Mouse (Mus musculus): ENCODE measurements at regions not wholly inside any gene's neighbourhood (a gene's known extent, or its start where the extent isn't known, plus 50 kb on each side); places are given as distances from the start of the nearest gene placed in this dataset.
"Not testable (repeated sequence)": the region's sequence is repeated elsewhere in the genome, so short reads cannot be mapped to it uniquely, and the experiment has no call there.

- peak in 1 of 2 experiments; percentile 38 for DNase-seq (ENCODE audit: low spot score in 2 of 2)
Measured at GRCm38 (mm10) chr3:109224526-109224925, 101.6 kb downstream of the Slc25a24 start.

GRCm38 (mm10) chr3:109234275-109234674 lies 106.2 kb upstream of the Vav3 start:
- intact Hi-C loops (cut with DNase I), result no loop called here
- DNase-seq (ENCODE audit: low spot score in 2 of 2), result no peak

More at GRCm38 (mm10) chr3:109224526-109224925, 101.6 kb downstream of the Slc25a24 start:
- intact Hi-C loops (cut with DNase I), result no loop called here

GRCm38 (mm10) chr3:109236918-109237317 lies 103.5 kb upstream of the Vav3 start:
- intact Hi-C loops (cut with DNase I), result no loop called here
- DNase-seq (ENCODE audit: low spot score in 2 of 2), result no peak

GRCm38 (mm10) chr3:109243491-109243890 lies 97.0 kb upstream of the Vav3 start:
- no peak for DNase-seq (ENCODE audit: low spot score in 2 of 2)
- intact Hi-C loops (cut with DNase I), result no loop called here

GRCm38 (mm10) chr3:109248801-109249200 lies 91.7 kb upstream of the Vav3 start:
- DNase-seq (ENCODE audit: low spot score in 2 of 2), result peak; percentile 28 to 35
- intact Hi-C loops (cut with DNase I), result no loop called here

- intact Hi-C loops (cut with DNase I), result no loop called here
- no peak for DNase-seq (ENCODE audit: low spot score in 2 of 2)
Measured at GRCm38 (mm10) chr3:109249359-109249758, 91.1 kb upstream of the Vav3 start.

- DNase-seq (ENCODE audit: low spot score in 2 of 2), result no peak
- intact Hi-C loops (cut with DNase I), result no loop called here
Measured at GRCm38 (mm10) chr3:109249989-109250388, 90.5 kb upstream of the Vav3 start.

- DNase-seq (ENCODE audit: low spot score in 2 of 2), result no peak
- intact Hi-C loops (cut with DNase I), result no loop called here
Measured at GRCm38 (mm10) chr3:109251716-109252115, 88.7 kb upstream of the Vav3 start.

- intact Hi-C loops (cut with DNase I), result no loop called here
- no peak for DNase-seq (ENCODE audit: low spot score in 2 of 2)
Measured at GRCm38 (mm10) chr3:109254001-109254630, 86.3 kb upstream of the Vav3 start.

- intact Hi-C loops (cut with DNase I), result no loop called here
- no peak for DNase-seq (ENCODE audit: low spot score in 2 of 2)
Measured at GRCm38 (mm10) chr3:109254957-109255356, 85.5 kb upstream of the Vav3 start.

GRCm38 (mm10) chr3:109256723-109257122 lies 83.7 kb upstream of the Vav3 start:
- DNase-seq (ENCODE audit: low spot score in 2 of 2), result no peak
- intact Hi-C loops (cut with DNase I), result no loop called here

GRCm38 (mm10) chr3:109266947-109267346 lies 73.5 kb upstream of the Vav3 start:
- DNase-seq (ENCODE audit: low spot score in 2 of 2); intact Hi-C loops (cut with DNase I): not testable (repeated sequence)

- DNase-seq (ENCODE audit: low spot score in 2 of 2), result no peak
- intact Hi-C loops (cut with DNase I), result no loop called here
Measured at GRCm38 (mm10) chr3:109270783-109271182, 69.7 kb upstream of the Vav3 start.

GRCm38 (mm10) chr3:109273074-109273801 lies 67.2 kb upstream of the Vav3 start:
- intact Hi-C loops (cut with DNase I), result no loop called here
- peak; percentile 49 to 54 for DNase-seq (ENCODE audit: low spot score in 2 of 2)

- intact Hi-C loops (cut with DNase I), result no loop called here
- DNase-seq (ENCODE audit: low spot score in 2 of 2), result no peak
Measured at GRCm38 (mm10) chr3:109273802-109274155, 66.7 kb upstream of the Vav3 start.

GRCm38 (mm10) chr3:109279086-109279485 lies 61.4 kb upstream of the Vav3 start:
- intact Hi-C loops (cut with DNase I), result no loop called here
- no peak for DNase-seq (ENCODE audit: low spot score in 2 of 2)

- intact Hi-C loops (cut with DNase I), result no loop called here
- no peak for DNase-seq (ENCODE audit: low spot score in 2 of 2)
Measured at GRCm38 (mm10) chr3:109286590-109286989, 53.9 kb upstream of the Vav3 start.
